Mouse (Mus musculus): ENCODE data around the gene Cbr2. TPM values are rescaled to one million over a fixed set of nuclear protein-coding genes. Genes with fewer than 3 reads are reported as not detected.
"Not testable (repeated sequence)": the region's sequence is repeated elsewhere in the genome, so short reads cannot be mapped to it uniquely, and the experiment has no call there.

Cbr2 gene
- total and polyA plus RNA-seq, 3 experiments = not detected

DNA sequence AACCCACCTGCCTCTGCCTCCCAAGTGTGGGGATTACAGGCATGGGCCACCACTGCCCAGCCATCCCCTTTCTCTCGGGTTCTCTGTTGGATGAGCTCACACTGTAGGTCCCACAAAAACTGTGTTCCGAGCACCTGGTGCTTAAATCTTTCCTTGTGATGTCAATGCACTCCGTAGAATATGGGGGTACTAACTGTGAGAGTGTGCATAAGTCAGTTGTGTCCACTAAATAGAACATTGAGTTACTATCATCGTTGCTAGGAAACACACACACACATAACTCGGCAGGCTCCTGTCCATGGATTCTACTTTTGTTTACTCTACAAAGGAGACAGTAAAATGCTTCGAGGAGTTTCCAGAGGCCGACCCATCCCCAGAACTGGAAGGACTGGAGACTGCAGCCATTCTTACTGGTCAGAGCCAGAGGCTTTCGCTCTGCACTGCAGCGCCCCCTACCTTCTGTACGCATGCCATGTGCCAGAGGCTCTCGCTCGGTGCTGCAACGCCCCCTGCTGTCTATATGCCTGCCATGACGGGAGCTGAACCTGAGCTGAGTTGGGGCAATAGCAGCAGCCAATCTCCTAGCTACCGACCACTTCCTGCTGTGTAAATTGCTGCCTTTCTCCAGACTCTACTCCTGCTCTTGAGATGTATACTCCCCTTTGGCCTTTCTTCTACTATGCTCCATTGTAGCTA, 44.0 kb upstream of the Cbr2 start (continued):
- TF ChIP-seq MXI1 (IDR thresholded peaks at IDR 0.05; ENCODE audit: low read depth, low read length) = peak; percentile 90

DNA sequence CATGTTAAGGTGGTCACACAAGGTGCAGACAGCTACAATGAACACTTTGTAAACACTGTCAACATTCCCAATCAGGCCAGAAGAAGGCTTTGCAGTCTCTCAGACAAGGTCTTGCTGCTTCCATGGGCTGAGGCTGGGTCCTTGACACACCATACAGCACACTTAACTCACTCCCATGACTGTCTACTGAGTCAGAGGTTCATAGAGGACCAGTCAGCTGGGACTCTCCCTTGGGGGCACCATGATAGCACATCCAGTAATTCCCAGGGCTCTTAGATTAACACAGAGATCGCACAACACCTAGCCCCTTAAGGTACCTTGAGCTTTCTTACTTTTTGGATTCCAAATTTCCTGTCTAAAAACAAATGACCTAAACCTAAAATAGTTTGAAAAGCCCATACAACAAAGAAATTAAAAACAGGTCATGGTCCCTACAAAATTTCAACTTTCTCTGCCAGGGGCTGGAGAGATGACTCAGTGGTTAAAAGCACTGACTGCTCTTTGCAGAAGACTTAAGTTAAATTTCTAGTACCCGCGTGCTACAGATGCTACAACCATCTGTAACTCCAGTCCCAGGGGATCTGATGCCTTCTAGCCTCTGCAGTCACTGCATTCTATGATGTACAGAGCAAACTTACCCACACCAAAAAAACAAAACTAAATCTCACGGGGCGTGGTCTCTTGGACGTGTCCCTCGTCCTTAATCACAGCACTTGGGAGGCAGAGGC, 41.7 kb upstream of the Cbr2 start:
- H3K36me3 ChIP-seq (ENCODE audit: control insufficient read depth in 1 of 2, insufficient read depth in 2 of 2, low read length in 2 of 2) = peaks cover 0 to 3% of the 10 kb centered on the region in 2 experiments; a peak in 1 of 4 replicates
- no peaks in the 10 kb centered on the region for H3K27me3 ChIP-seq (ENCODE audit: control insufficient read depth in 1 of 2, insufficient read depth in 2 of 2, low read length in 2 of 2)
- no peaks in the 10 kb centered on the region for H3K9me3 ChIP-seq (replicated peaks; ENCODE audit: insufficient read depth, low read length)
- TF ChIP-seq CTCF (IDR thresholded peaks at IDR 0.05 in 2 of 3, conservative IDR thresholded peaks at IDR 0.05 in 1 of 3; ENCODE audit: control insufficient read depth in 1 of 3, insufficient read depth in 1 of 3, low read depth in 2 of 3, low read length in 3 of 3, poor library complexity in 1 of 3, severe bottlenecking in 1 of 3) (no peak), TAL1 (IDR thresholded peaks at IDR 0.05; ENCODE audit: low read length) (no peak), MEF2A (IDR thresholded peaks at IDR 0.05; ENCODE audit: extremely low read depth, insufficient replicate concordance, low read depth, low read length, poor library complexity, severe bottlenecking) (no peak), NELFE (IDR thresholded peaks at IDR 0.05; ENCODE audit: low read depth, low read length) (no peak), USF1 (IDR thresholded peaks at IDR 0.05; ENCODE audit: low read depth, low read length) (no peak)
- no peak for DNase-seq (ENCODE audit: low read depth, low spot score)
- no peak overlapping the region for H3K27ac ChIP-seq (ENCODE audit: control insufficient read depth, low read depth, low read length)
- no peak overlapping the region for H3K4me3 ChIP-seq (ENCODE audit: control insufficient read depth in 1 of 2, insufficient read depth in 1 of 2, low read depth in 2 of 2, low read length in 2 of 2)
- H3K79me2 ChIP-seq (ENCODE audit: control insufficient read depth, insufficient read depth, low read length, poor library complexity) = no peaks in the 10 kb centered on the region
- peaks cover 0 to 5% of the 10 kb centered on the region in 2 experiments; a peak in 1 of 4 replicates for H3K4me1 ChIP-seq (ENCODE audit: control insufficient read depth in 1 of 2, insufficient read depth in 2 of 2, low read length in 2 of 2)
- no peak overlapping the region for H3K9ac ChIP-seq (ENCODE audit: control insufficient read depth, low read depth, low read length, poor library complexity, severe bottlenecking)

DNA sequence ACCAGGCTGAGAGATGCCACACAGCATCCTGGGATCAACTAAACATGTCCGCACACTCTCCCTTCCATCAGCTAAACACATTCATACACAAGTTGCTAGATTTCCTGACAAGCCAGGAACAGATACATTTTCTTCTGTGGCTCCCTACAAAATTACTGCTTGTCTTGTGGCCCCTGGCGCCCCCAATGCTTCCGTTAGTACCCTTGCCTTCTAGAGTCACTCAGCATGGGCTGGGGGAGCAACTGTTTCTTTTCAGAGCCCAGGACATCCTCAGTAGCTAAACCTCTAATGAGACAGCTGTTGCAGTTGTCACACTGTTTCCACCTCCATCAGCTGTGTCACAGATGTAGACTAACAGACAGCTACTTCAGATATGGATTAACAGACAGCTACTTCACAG, 40.8 kb upstream of the Cbr2 start:
- Histone ChIP-seq H3K9ac (ENCODE audit: control insufficient read depth, low read depth, low read length, poor library complexity, severe bottlenecking) (no peak overlapping the region), H3K27me3 (ENCODE audit: control insufficient read depth in 1 of 2, insufficient read depth in 2 of 2, low read length in 2 of 2) (no peaks in the 10 kb centered on the region), H3K9me3 (replicated peaks; ENCODE audit: insufficient read depth, low read length) (no peaks in the 10 kb centered on the region), H3K79me2 (ENCODE audit: control insufficient read depth, insufficient read depth, low read length, poor library complexity) (no peaks in the 10 kb centered on the region), H3K4me1 (ENCODE audit: control insufficient read depth in 1 of 2, insufficient read depth in 2 of 2, low read length in 2 of 2) (peaks cover 0 to 5% of the 10 kb centered on the region in 2 experiments; a peak in 1 of 4 replicates), H3K36me3 (ENCODE audit: control insufficient read depth in 1 of 2, insufficient read depth in 2 of 2, low read length in 2 of 2) (peaks cover 0 to 3% of the 10 kb centered on the region in 2 experiments; a peak in 1 of 4 replicates), H3K27ac (ENCODE audit: control insufficient read depth, low read depth, low read length) (no peak overlapping the region), H3K4me3 (ENCODE audit: control insufficient read depth in 1 of 2, insufficient read depth in 1 of 2, low read depth in 2 of 2, low read length in 2 of 2) (no peak overlapping the region)
- TF ChIP-seq MAX (IDR thresholded peaks at IDR 0.05; ENCODE audit: low read length) = no peak
- TF ChIP-seq ETS1 (IDR thresholded peaks at IDR 0.05; ENCODE audit: low read depth, low read length) = peak; percentile 69
- DNase-seq (ENCODE audit: low read depth, low spot score) = no peak

GRCm38 (mm10) chr11:120768206-120768605, 36.3 kb upstream of the Cbr2 start:
- no peaks in the 10 kb centered on the region for H3K36me3 ChIP-seq (ENCODE audit: control insufficient read depth in 1 of 2, insufficient read depth in 2 of 2, low read length in 2 of 2)
- no peaks in the 10 kb centered on the region for H3K4me1 ChIP-seq (ENCODE audit: control insufficient read depth in 1 of 2, insufficient read depth in 2 of 2, low read length in 2 of 2)
- no peaks in the 10 kb centered on the region for H3K79me2 ChIP-seq (ENCODE audit: control insufficient read depth, insufficient read depth, low read length, poor library complexity)
- no peak for TF ChIP-seq ELF1 (IDR thresholded peaks at IDR 0.05; ENCODE audit: low read depth, low read length)
- TF ChIP-seq NELFE (IDR thresholded peaks at IDR 0.05; ENCODE audit: low read depth, low read length) = no peak
- no peak for TF ChIP-seq CHD2 (IDR thresholded peaks at IDR 0.05; ENCODE audit: low read length)
- TF ChIP-seq ZC3H11A (IDR thresholded peaks at IDR 0.05; ENCODE audit: low read depth, low read length) = no peak
- H3K27ac ChIP-seq (ENCODE audit: control insufficient read depth, low read depth, low read length) = no peak overlapping the region
- no peak overlapping the region for H3K4me3 ChIP-seq (ENCODE audit: control insufficient read depth in 1 of 2, insufficient read depth in 1 of 2, low read depth in 2 of 2, low read length in 2 of 2)
- H3K27me3 ChIP-seq (ENCODE audit: control insufficient read depth in 1 of 2, insufficient read depth in 2 of 2, low read length in 2 of 2) = no peaks in the 10 kb centered on the region
- no peak overlapping the region for H3K9ac ChIP-seq (ENCODE audit: control insufficient read depth, low read depth, low read length, poor library complexity, severe bottlenecking)
- no peak for DNase-seq (ENCODE audit: low read depth, low spot score)
- no peaks in the 10 kb centered on the region for H3K9me3 ChIP-seq (replicated peaks; ENCODE audit: insufficient read depth, low read length)

DNA sequence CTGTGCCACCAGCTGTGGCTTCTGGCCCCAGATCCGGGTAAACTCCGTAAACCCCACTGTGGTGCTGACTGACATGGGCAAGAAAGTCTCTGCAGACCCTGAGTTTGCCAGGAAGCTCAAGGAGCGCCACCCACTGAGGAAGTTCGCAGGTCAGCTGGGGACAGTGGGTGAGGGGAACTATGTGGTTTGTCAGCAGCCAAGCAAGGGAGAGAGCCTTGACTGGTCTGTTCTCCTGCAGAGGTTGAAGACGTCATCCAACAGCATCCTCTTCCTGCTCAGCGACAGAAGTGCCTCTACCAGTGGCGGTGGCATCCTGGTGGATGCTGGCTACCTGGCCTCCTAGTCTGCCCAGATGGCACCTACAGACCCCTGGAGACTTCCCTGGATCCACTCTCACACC, 35.1 kb upstream of the Cbr2 start:
- not testable (repeated sequence) for H3K4me1 ChIP-seq (ENCODE audit: control insufficient read depth in 1 of 2, insufficient read depth in 2 of 2, low read length in 2 of 2); H3K79me2 ChIP-seq (ENCODE audit: control insufficient read depth, insufficient read depth, low read length, poor library complexity); H3K27ac ChIP-seq (ENCODE audit: control insufficient read depth, low read depth, low read length); H3K36me3 ChIP-seq (ENCODE audit: control insufficient read depth in 1 of 2, insufficient read depth in 2 of 2, low read length in 2 of 2); H3K27me3 ChIP-seq (ENCODE audit: control insufficient read depth in 1 of 2, insufficient read depth in 2 of 2, low read length in 2 of 2); DNase-seq (ENCODE audit: low read depth, low spot score); H3K9ac ChIP-seq (ENCODE audit: control insufficient read depth, low read depth, low read length, poor library complexity, severe bottlenecking); H3K9me3 ChIP-seq (replicated peaks; ENCODE audit: insufficient read depth, low read length); H3K4me3 ChIP-seq (ENCODE audit: control insufficient read depth in 1 of 2, insufficient read depth in 1 of 2, low read depth in 2 of 2, low read length in 2 of 2)
